Mouse (Mus musculus) left cerebral cortex, adult 2 months (tissue): ENCODE data around the gene Mrm3. TPM values are rescaled to one million over a fixed set of nuclear protein-coding genes. Genes with fewer than 3 reads are reported as not detected.

Experiments
- DNase-seq, 2 experiments: peaks; one replicate each; pipeline ENCODE4 v3.0.0; 2021 to 2022; ENCODE audit warnings: low spot score in 2 of 2, mixed read lengths in 1 of 2; ENCODE audit errors: extremely low spot score in 1 of 2
- H3K27ac ChIP-seq: fragments of 200-600 bp; 2 replicates; pipeline ENCODE4 v1.8.1; 2022
- H3K4me3 ChIP-seq: fragments of 200-600 bp; 2 replicates; pipeline ENCODE4 v1.8.1; 2022
- CTCF ChIP-seq: fragments of 200-600 bp; IDR thresholded peaks from 2 replicates; pipeline ENCODE4 v1.8.1; 2022; ENCODE audit warnings: antibody characterized with exemption, mild to moderate bottlenecking, moderate library complexity
- intact Hi-C: fragments of 180-260 bp; cut with DNase I; formaldehyde crosslinking; loops from one replicate; pipeline ENCODE4 v1.15.1; 2025
- total RNA-seq, 2 experiments: library from RNA; stranded (reverse); gene quantifications; 2 replicates each; pipeline ENCODE4 v1.2.3; 2021

Mrm3 gene
- total RNA-seq, 2 experiments from 2014 or later: 16.6 to 19.7 TPM

DNA sequence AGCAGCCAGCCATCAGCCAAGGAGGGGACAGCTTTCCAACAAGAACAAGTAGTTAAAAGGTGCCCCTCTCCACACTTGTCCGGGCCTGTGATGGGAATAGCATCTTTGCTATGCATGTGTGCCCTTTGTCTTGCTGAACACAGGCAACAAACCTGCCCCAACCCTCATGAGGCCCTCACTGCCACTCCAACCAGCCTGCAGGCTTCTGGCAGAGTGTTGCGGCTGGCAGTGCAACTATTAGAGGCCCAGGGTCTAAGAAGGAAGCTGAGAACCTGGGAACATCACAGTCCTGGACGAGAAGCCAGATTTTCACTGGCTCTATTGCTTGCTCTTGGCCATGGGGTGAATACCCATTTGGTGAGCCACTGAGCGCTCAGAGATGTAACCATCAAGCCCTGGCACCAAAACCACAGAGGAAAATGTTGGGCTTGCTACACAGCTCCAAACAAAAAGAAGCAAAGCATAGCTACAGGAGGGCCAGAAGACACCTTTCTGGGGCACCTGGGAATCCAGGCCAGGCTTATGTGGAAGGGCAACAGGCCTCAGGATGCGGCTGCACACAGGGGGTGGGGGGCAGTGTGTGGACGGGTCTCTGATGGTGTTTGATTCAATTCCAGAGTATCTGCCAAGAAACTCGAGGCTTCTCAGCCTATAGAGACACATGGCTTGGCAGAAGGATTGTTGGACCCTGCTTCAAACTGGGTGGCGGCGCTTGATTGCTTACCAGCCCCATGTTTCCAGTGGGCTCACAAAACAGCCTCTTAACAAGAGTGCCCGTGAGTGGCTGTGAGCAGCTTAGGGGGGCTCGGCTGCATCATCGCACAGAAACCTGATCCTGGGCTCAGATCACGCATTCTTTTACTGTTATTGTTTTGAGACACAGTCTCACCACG lies 35.7 kb downstream of the Mrm3 start:
- Histone ChIP-seq H3K27ac (no peak overlapping the region), H3K4me3 (no peak overlapping the region)
- intact Hi-C loops: no loop called here
- no peak for DNase-seq
- TF ChIP-seq CTCF: no peak

DNA sequence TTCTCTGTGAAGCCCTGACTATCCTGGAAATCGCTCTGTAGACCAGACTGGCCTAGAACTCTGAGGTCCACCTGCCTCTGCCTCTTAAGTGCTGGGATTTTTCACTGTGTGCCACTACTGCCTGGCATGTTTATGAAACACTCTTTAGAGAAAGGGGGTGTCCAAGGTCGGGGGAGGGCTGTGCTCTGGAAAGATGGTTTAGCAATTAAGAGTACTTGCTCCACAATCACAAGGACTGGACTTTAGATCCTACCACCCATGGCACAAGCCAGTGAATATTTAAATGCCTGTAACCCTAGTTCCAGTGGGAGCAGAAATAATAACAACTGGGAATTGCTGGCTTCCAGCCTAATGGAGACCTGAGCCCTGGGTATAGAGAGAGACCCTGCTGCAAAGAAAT lies 36.5 kb downstream of the Mrm3 start:
- Histone ChIP-seq H3K27ac (no peak overlapping the region), H3K4me3 (no peak overlapping the region)

DNA sequence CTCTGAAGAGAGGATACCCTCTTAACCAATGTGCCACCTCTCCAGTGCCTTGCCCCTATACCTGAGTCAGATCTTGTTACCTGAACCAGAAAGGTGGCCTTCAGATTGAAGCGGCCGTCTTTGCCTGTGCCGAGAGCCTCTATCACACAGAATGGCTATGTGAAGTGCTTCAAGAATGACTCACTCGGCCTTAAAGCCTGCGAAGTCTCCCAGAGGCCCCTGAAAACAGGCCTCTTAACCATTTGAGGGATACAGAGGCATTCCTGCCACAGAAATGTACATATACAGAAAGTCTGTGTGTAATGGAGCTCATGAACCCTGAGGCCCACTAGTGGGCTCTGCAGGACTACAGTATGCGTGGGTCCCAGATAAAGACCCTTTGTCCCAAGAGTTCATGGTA lies 40.3 kb downstream of the Mrm3 start:
- H3K27ac ChIP-seq: no peak overlapping the region
- no peak for TF ChIP-seq CTCF
- intact Hi-C loops: no loop called here
- DNase-seq: no peak
- no peak overlapping the region for H3K4me3 ChIP-seq

More for the DNA sequence above, 36.5 kb downstream of the Mrm3 start:
- no peak for TF ChIP-seq CTCF
- no peak for DNase-seq
- intact Hi-C loops: no loop called here

DNA sequence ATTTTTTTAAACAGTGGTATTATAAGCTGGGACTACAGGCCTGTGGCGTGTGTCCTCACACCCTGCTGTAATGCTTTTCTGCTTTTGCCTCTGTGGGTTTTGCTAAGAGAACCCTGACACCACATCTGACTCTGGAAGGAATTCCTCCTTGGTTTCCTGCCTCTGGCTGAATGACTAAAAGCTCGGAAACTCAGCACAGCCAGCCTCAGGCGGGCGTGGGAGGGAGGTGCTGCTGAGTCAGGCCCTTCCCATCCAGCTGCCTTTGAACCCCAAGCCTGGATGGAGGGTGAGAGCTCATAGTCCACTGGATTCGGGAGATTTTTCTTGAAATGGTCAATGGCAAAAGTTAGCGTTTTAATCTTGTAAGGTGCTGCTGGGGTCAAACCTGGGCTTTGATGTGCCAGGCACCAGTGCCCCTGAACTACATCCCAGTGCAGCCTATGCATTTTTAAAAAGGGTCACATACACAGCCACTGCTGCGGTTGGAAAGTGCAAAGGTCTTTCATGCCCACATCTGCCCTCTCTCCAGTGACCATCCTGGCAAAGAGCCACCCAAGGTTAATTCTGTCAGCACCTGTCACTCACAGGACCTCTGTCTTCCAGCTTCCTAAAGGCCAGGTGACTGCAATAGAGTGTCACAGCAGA lies 42.0 kb downstream of the Mrm3 start:
- peak in 1 of 2 experiments; percentile 23 for DNase-seq
- Histone ChIP-seq H3K27ac (no peak overlapping the region), H3K4me3 (no peak overlapping the region)
- TF ChIP-seq CTCF: no peak
- intact Hi-C loops: no loop called here

DNA sequence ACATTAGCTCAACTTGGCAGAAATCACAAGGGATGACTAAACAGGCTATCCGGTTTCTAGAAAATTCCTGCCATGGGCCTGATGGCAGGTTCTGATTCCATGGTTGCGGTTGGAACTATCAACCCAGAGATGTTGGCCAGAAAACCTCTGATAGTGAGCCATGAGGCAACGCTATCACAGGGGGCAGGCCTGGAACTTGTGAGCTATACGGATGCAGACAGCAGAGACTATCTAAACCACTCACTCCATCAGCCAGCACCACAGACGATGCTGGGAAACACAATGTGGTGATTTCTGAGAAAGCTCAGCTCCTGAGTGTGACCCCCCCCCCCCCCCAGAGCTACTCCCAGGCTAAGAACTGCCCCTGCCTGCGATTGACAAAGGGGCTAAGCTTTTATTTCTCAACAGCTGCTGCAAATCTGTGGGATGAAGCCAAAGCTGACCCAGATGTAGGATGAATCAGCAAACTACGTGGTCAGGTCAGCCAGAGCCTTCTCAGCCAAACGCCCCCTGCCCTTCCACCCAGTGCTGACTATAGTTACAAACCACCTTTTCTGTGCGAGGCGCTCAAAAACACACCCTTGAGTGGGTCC lies 43.1 kb downstream of the Mrm3 start:
- Histone ChIP-seq H3K4me3 (no peak overlapping the region), H3K27ac (no peak overlapping the region)
- TF ChIP-seq CTCF: no peak
- intact Hi-C loops: no loop called here
- no peak for DNase-seq

DNA sequence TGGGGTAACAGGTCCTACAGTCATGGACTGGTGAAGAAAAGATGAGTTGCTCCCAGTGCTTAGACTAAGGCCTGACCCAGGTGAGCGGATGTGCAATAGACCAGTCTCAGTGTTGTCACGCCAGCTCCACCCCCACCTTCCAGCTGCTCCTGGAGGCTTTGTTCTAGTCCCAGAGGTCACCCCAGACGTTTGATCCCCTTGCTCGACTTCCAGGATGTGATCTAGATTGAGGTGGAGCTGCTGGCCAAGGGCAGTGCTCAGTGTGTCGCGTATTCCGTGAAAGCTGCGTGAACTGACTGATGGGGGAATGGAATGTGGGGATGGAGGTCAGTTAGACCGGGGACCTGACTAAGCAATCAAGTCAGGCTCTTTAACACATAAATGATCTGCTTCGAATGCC lies 43.8 kb downstream of the Mrm3 start:
- no peak for DNase-seq
- no peak for TF ChIP-seq CTCF
- no peak overlapping the region for H3K4me3 ChIP-seq
- no peak overlapping the region for H3K27ac ChIP-seq
- intact Hi-C loops: no loop called here

DNA sequence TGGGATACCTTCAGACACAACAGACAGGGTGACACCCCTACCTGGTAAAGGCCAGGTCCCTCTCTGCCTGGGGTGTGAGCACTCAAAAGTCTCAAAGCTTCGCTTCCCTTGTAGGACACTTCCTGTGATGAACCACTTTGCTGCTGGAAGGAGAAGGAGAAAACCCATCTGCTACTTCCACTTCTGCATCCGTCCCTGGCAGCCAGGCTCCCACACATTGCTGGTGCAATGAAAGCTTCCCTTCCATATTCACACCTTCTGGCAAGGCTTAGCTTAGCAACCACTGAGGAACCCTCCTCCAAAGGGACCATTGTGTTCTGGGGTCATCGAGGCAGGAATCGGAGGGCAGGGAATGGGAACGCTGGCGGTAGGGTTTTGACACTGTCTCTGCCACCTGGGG lies 45.1 kb downstream of the Mrm3 start:
- DNase-seq: peak; percentile 21 to 23
- intact Hi-C loops: no loop called here
- Histone ChIP-seq H3K4me3 (no peak overlapping the region), H3K27ac (no peak overlapping the region)
- no peak for TF ChIP-seq CTCF

DNA sequence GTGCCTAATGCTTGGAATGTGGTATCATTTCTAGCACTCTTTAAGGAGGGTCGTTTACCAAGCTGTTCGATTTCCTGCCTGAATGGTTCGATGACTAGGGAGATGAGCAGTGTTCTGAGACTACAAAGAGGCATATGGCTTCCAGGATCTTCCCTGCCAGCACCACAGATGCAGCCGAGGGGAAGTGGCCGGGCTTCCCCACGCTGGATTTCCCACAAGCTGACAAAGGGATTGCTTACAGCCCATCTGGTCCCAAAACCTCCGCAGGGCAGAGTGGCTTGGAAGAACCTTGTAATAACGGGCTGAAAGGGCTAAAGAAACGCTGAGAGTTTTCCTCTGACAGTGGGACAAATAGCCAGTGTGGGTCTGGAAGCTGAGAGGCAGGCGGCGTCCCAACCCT lies 46.9 kb downstream of the Mrm3 start:
- no peak for TF ChIP-seq CTCF
- no peak overlapping the region for H3K27ac ChIP-seq
- intact Hi-C loops: no loop called here
- no peak overlapping the region for H3K4me3 ChIP-seq
- DNase-seq: peak in 1 of 2 experiments; percentile 22

DNA sequence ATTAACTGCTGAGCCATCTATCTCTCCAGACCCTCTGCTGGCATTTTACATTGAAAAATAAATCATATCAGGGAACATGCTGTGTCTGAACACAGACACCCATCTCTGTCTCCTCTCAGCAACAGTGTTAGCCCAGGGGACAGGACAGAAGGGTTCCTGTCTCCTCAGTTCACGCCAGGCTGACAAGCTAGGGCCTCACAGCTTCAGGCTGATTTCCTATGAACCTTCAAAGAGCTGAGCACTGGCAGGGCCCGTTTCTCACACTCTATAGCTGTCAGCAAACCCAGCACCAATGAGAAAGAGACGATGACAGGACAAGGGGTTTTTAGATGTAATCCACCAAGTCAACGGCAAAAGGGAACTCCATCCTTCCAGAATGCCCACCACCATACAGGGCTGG lies 48.4 kb downstream of the Mrm3 start:
- no peak overlapping the region for H3K4me3 ChIP-seq
- no peak for DNase-seq
- H3K27ac ChIP-seq: no peak overlapping the region
- no peak for TF ChIP-seq CTCF
- intact Hi-C loops: no loop called here

DNA sequence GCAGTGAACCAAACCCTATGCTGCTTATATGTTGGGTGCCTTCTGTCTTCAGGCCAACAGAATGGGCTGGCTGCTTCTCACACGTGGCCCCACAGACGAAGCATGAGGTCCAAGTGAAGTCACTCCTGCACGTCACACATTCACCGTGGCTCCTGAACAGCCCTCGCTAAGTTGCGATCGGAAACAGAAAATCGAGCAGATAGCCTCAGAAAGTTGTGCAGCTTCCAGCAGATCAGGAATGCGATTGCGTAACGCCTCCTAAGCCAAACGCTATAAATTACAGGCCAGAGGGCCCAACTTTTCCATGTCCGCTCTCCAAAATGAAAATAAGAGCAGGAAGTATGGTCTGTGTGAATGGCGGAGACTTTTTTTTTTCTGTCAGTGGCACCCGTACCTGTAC lies 48.9 kb downstream of the Mrm3 start:
- DNase-seq: no peak
- no peak for TF ChIP-seq CTCF
- H3K27ac ChIP-seq: no peak overlapping the region

DNA sequence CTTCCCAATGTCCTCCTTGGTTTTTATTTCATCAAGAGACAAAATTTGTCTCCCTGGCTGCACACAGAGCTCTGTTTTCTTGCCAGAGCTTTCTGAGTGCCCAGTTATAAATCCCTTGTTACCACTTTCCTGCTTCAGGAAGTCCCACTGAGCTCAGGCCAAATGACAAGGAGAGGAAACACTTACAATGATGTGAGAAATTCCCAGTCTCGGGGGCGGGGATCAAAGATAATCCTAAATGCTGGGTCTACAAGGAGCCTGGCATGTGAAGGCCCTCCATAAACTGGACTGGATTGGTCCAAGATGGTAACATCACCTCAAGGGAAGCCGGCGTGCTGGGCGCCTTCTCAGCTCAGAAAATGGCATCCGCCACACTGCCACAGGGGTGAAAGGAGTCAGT lies 49.3 kb downstream of the Mrm3 start:
- TF ChIP-seq CTCF: no peak
- H3K27ac ChIP-seq: no peak overlapping the region
- no peak for DNase-seq
- intact Hi-C loops: no loop called here
- H3K4me3 ChIP-seq: no peak overlapping the region

More for the DNA sequence above, 48.9 kb downstream of the Mrm3 start:
- no peak overlapping the region for H3K4me3 ChIP-seq
- intact Hi-C loops: no loop called here

DNA sequence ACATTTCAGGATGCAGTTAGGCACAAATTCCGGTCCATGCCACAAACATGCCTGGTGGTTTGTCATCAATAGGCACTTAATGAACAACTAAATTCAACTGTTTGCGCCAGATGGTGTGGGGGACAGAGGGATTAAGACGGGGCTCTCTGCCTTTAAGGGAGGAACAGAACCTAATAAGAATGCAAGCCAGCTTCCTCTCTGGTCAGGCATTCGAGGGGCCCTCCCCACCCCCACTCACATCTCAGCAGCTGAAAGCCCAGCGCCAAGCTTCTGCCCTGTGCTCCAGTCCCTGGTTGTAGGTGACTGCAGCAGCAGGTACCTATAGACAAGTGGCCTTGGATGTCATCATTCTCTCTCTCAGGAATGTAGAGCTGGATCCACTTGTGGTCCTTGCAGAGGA lies 50.6 kb downstream of the Mrm3 start:
- H3K27ac ChIP-seq: no peak overlapping the region
- TF ChIP-seq CTCF: no peak
- no peak overlapping the region for H3K4me3 ChIP-seq
- intact Hi-C loops: no loop called here
- DNase-seq: no peak

DNA sequence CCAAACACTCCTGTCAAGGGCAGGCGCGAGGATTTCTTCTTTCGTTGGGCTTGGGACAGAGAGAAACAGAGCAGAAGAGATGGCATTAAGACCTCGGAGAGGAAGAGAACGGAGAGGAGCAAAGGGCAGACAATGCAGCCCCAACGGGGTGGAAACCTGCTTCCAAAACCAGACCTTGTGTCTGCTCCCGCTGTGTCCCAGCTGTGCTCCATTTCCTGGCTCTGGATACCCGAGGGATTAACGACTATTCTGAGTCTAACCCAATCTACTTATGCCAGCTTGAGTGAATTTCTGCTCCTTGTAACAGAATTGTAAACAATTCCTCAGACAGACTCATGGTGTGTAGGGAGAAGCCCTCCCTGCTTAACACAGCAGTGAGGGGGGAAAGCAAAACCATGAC lies 51.3 kb downstream of the Mrm3 start:
- no peak for DNase-seq
- intact Hi-C loops: no loop called here
- Histone ChIP-seq H3K4me3 (no peak overlapping the region), H3K27ac (no peak overlapping the region)
- TF ChIP-seq CTCF: no peak
